Mouse (Mus musculus) liver, embryonic 16.5 days (tissue): Measurements from ENCODE around the gene Kcng4. TPM values are rescaled to one million over a fixed set of nuclear protein-coding genes. Genes with fewer than 3 reads are reported as not detected.

Experiments
- ATAC-seq: fragments of 200-750 bp; cut with Nextera tagmentation; 2 replicates; pipeline ENCODE4 v1.8.0; 2017; ENCODE audit warnings: low read depth, mild to moderate bottlenecking, moderate number of reproducible peaks, moderate library complexity
- H3K27ac ChIP-seq: fragments of 300-500 bp; sonication (generic); 2 replicates; pipeline ENCODE4 v1.5.1; 2014; ENCODE audit warnings: mild to moderate bottlenecking, low read length
- H3K27me3 ChIP-seq: fragments of 300-500 bp; sonication (generic); 2 replicates; pipeline ENCODE4 v1.6.1; 2014; ENCODE audit warnings: low read depth, low read length, mixed read lengths; ENCODE audit not compliant: control insufficient read depth, insufficient read depth
- H3K36me3 ChIP-seq: fragments of 300-500 bp; sonication (generic); 2 replicates; pipeline ENCODE4 v1.6.1; 2014; ENCODE audit warnings: mild to moderate bottlenecking; ENCODE audit not compliant: control insufficient read depth, insufficient read depth
- H3K4me1 ChIP-seq: fragments of 300-500 bp; sonication (generic); 2 replicates; pipeline ENCODE4 v1.6.1; 2014; ENCODE audit warnings: low read depth, low read length, mixed read lengths; ENCODE audit not compliant: control insufficient read depth
- H3K4me2 ChIP-seq: fragments of 300-500 bp; sonication (generic); 2 replicates; pipeline ENCODE4 v1.6.1; 2014; ENCODE audit warnings: low read depth, low read length, mixed read lengths
- H3K4me3 ChIP-seq: fragments of 300-500 bp; sonication (generic); 2 replicates; pipeline ENCODE4 v1.5.1; 2014; ENCODE audit warnings: low read depth, mild to moderate bottlenecking, low read length
- H3K9ac ChIP-seq: fragments of 300-500 bp; sonication (generic); 2 replicates; pipeline ENCODE4 v1.6.1; 2014; ENCODE audit warnings: low read depth, low read length
- H3K9me3 ChIP-seq: fragments of 300-500 bp; sonication (generic); replicated peaks from 2 replicates; pipeline ENCODE4 v1.6.1; 2016; ENCODE audit warnings: low read length; ENCODE audit not compliant: control insufficient read depth
- WGBS: fragments of 180-500 bp; shearing (Covaris S2); extraction: QIAGEN DNeasy Blood & Tissue Kit; methylation state at CpG from one replicate; pipeline ENCODE4 v1.1.7; 2014; ENCODE audit not compliant: insufficient replicate concordance; 5-methylcytosine and 5-hydroxymethylcytosine counted together
- polyA plus RNA-seq: library from polyadenylated mRNA; unstranded; fragments of >200 nt; fragmentation: Nextera tagmentation; extraction: Ambion mirVana; gene quantifications from 2 replicates; pipeline ENCODE4 v1.2.1, GENCODE M21; 2015

Kcng4 gene
- polyA plus RNA-seq, 1 experiment from 2014 or later: not detected

GRCm38 (mm10) chr8:119623744-119624143 lies 11.7 kb downstream of the Kcng4 start:
- 76% methylated on average over 1 of the region's 1 CpGs for WGBS
- no peak overlapping the region for H3K9ac ChIP-seq

GRCm38 (mm10) chr8:119623061-119623460 lies 12.4 kb downstream of the Kcng4 start:
- Histone ChIP-seq H3K27me3 (no peaks in the 10 kb centered on the region), H3K36me3 (no peaks in the 10 kb centered on the region), H3K27ac (no peak overlapping the region), H3K9ac (no peak overlapping the region), H3K9me3 (no peaks in the 10 kb centered on the region), H3K4me2 (no peak overlapping the region), H3K4me1 (peaks cover 4% of the 10 kb centered on the region), H3K4me3 (no peak overlapping the region)
- 69% methylated on average over 8 of the region's 8 CpGs for WGBS
- no peak for ATAC-seq

More at GRCm38 (mm10) chr8:119623744-119624143, 11.7 kb downstream of the Kcng4 start:
- no peak overlapping the region for H3K4me2 ChIP-seq
- H3K27ac ChIP-seq: no peak overlapping the region
- peaks cover 4% of the 10 kb centered on the region for H3K4me1 ChIP-seq
- H3K4me3 ChIP-seq: no peak overlapping the region
- no peak for ATAC-seq
- H3K36me3 ChIP-seq: no peaks in the 10 kb centered on the region
- no peaks in the 10 kb centered on the region for H3K27me3 ChIP-seq
- no peaks in the 10 kb centered on the region for H3K9me3 ChIP-seq

GRCm38 (mm10) chr8:119622555-119622954 lies 12.9 kb downstream of the Kcng4 start:
- Histone ChIP-seq H3K9ac (no peak overlapping the region), H3K4me1 (peaks cover 2% of the 10 kb centered on the region; the same call in 1 of the 2 replicates), H3K27me3 (no peaks in the 10 kb centered on the region), H3K36me3 (no peaks in the 10 kb centered on the region), H3K4me3 (no peak overlapping the region), H3K27ac (no peak overlapping the region), H3K4me2 (no peak overlapping the region), H3K9me3 (no peaks in the 10 kb centered on the region)
- ATAC-seq: no peak
- WGBS: 55% methylated on average over 4 of the region's 4 CpGs

- Histone ChIP-seq H3K27ac (no peak overlapping the region), H3K4me3 (no peak overlapping the region), H3K4me1 (no peaks in the 10 kb centered on the region), H3K9me3 (no peaks in the 10 kb centered on the region), H3K27me3 (no peaks in the 10 kb centered on the region), H3K4me2 (no peak overlapping the region), H3K36me3 (no peaks in the 10 kb centered on the region), H3K9ac (no peak overlapping the region)
- WGBS: 66% methylated on average over 14 of the region's 14 CpGs
- no peak for ATAC-seq
Observed at GRCm38 (mm10) chr8:119620848-119621465, 14.5 kb downstream of the Kcng4 start.

- no peaks in the 10 kb centered on the region for H3K4me1 ChIP-seq
- WGBS: 56% methylated on average over 6 of the region's 6 CpGs
- no peaks in the 10 kb centered on the region for H3K9me3 ChIP-seq
- no peaks in the 10 kb centered on the region for H3K27me3 ChIP-seq
- H3K27ac ChIP-seq: no peak overlapping the region
- H3K4me3 ChIP-seq: no peak overlapping the region
- H3K36me3 ChIP-seq: no peaks in the 10 kb centered on the region
- H3K4me2 ChIP-seq: no peak overlapping the region
- no peak for ATAC-seq
- H3K9ac ChIP-seq: no peak overlapping the region
Observed at GRCm38 (mm10) chr8:119620116-119620840, 15.2 kb downstream of the Kcng4 start.

GRCm38 (mm10) chr8:119618887-119619286 lies 16.6 kb downstream of the Kcng4 start:
- Histone ChIP-seq H3K4me2 (no peak overlapping the region), H3K27ac (no peak overlapping the region), H3K36me3 (no peaks in the 10 kb centered on the region), H3K4me1 (no peaks in the 10 kb centered on the region), H3K9me3 (no peaks in the 10 kb centered on the region), H3K4me3 (no peak overlapping the region), H3K27me3 (no peaks in the 10 kb centered on the region), H3K9ac (no peak overlapping the region)
- ATAC-seq: no peak
- WGBS: 38% methylated on average over 5 of the region's 5 CpGs

GRCm38 (mm10) chr8:119617586-119617985 lies 17.9 kb downstream of the Kcng4 start:
- Histone ChIP-seq H3K27ac (no peak overlapping the region), H3K9ac (no peak overlapping the region), H3K36me3 (no peaks in the 10 kb centered on the region), H3K4me1 (no peaks in the 10 kb centered on the region), H3K4me3 (no peak overlapping the region), H3K4me2 (no peak overlapping the region), H3K9me3 (no peaks in the 10 kb centered on the region), H3K27me3 (no peaks in the 10 kb centered on the region)
- 77% methylated on average over 5 of the region's 5 CpGs for WGBS
- ATAC-seq: no peak

GRCm38 (mm10) chr8:119616811-119617210 lies 18.7 kb downstream of the Kcng4 start:
- Histone ChIP-seq H3K4me1 (no peaks in the 10 kb centered on the region), H3K4me3 (no peak overlapping the region), H3K9ac (no peak overlapping the region), H3K27ac (no peak overlapping the region), H3K27me3 (no peaks in the 10 kb centered on the region), H3K4me2 (no peak overlapping the region), H3K9me3 (no peaks in the 10 kb centered on the region), H3K36me3 (no peaks in the 10 kb centered on the region)
- 74% methylated on average over 4 of the region's 4 CpGs for WGBS
- no peak for ATAC-seq

- WGBS: 70% methylated on average over 7 of the region's 7 CpGs
- ATAC-seq: no peak
- Histone ChIP-seq H3K36me3 (no peaks in the 10 kb centered on the region), H3K4me3 (no peak overlapping the region), H3K4me2 (no peak overlapping the region), H3K27ac (no peak overlapping the region), H3K9ac (no peak overlapping the region), H3K9me3 (no peaks in the 10 kb centered on the region), H3K4me1 (no peaks in the 10 kb centered on the region), H3K27me3 (no peaks in the 10 kb centered on the region)
Observed at GRCm38 (mm10) chr8:119616358-119616757, 19.1 kb downstream of the Kcng4 start.
